ENCODE assay signal across 13 mouse cellular contexts in the genomic region with DNA sequence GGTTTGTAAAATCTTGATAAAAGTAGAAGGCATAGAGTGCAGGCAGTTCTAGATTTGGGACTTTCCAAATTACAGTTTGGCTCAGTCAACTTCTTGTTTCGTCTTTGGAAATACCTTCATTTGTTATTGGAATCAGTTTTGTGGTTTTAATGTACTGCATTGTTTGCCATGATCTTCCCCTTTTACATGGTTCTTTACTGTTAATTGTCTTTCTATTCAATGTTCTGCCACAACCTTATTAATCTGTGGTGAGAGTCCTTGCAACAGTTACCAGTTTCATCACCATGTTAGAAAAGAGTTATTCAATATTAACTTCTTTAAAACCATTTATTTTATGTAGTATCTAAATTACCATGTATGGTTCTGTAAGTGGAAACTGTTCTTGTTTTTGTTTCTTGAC.
"Had no signal": no experiment of that assay in that cellular context is flagged by ENCODE, and none has a peak within 500 bp of the region (broad histone marks: within the 10 kb centered on the region; RNA-seq: fewer than 3 reads in every experiment).

No protein-coding gene starts in this region.

- H3K4me3 ChIP-seq: midbrain, embryonic 10.5 days; midbrain, embryonic 12.5 days; neural tube, embryonic 12.5 days had no signal

- H3K9ac ChIP-seq: lung, embryonic 14.5 days; midbrain, embryonic 12.5 days; neural tube, embryonic 12.5 days had no signal

- H3K27ac ChIP-seq: midbrain, embryonic 10.5 days; midbrain, embryonic 12.5 days; neural tube, embryonic 12.5 days had no signal

- H3K4me1 ChIP-seq: midbrain, embryonic 10.5 days; midbrain, embryonic 12.5 days; neural tube, embryonic 12.5 days had no signal

- H3K27me3 ChIP-seq: neural tube, embryonic 12.5 days had no signal

- H3K4me2 ChIP-seq: lung, embryonic 14.5 days; midbrain, embryonic 12.5 days; neural tube, embryonic 12.5 days had no signal

- ATAC-seq: midbrain, embryonic 16.5 days had no signal

- H3K9me3 ChIP-seq: midbrain, embryonic 10.5 days; midbrain, embryonic 12.5 days; neural tube, embryonic 12.5 days had no signal

- DNase-seq: lung, adult 18-20 months; lung, embryonic 14.5 days; lung, postnatal 10 days; lung, postnatal 4 days; midbrain, embryonic 14.5 days; right cerebral cortex, postnatal 14 days; thymus, adult 18-20 months; thymus, postnatal 14 days; thymus, postnatal 36 days had no signal
